Mouse (Mus musculus): ENCODE results near the gene Asic4. TPM values are rescaled to one million over a fixed set of nuclear protein-coding genes. Genes with fewer than 3 reads are reported as not detected.
A peak's percentile ranks its signal among the peaks of the same experiment; 100 is the strongest.

Gene Asic4
- polyA plus RNA-seq, 1 experiment from 2014 or later: 0.45 TPM

DNA sequence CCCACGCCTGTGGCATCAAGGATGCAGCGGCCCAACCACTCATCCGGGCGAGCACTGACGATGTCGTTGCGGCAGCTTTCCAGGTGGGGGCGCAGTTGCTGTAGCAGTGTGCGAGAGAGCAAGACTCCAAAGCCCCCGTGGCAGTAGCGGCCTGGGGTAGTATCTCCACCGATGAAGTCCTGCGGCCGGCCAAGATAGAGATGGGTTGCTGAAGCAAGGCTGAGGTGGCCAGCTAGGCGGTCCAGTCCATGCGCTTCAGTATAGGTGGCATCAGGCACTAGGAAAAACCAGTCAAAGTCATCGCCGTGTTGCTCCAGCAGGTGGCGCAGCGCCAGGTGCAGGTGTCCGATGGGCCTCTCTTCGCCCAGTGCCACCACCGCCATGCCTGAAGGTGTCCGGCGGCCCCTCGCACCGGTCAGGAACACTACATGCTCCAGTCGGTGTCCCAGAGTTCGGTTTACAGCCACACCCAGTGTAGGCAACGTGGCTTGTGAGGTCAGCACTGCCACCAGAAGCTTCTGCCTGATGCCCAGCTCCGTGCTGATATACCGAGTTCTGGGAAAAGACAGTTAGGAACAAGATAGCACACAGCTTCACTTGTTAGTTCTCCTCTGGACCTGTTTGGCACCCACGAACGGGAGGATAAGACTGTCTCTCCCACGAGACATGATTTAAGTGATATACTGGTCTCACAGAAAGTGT is 27.2 kb downstream of the Asic4 start:
- Histone ChIP-seq H3K4me3 (replicated peaks; ENCODE audit: low read depth, low read length) (no peak overlapping the region; the same call in 1 of the 2 replicates), H3K9me3 (replicated peaks; ENCODE audit: low read length) (no peaks in the 10 kb centered on the region), H3K4me2 (ENCODE audit: low read length) (peak overlapping the region; percentile 76), H3K36me3 (ENCODE audit: insufficient read depth, low read length) (peaks cover 22% of the 10 kb centered on the region), H3K9ac (ENCODE audit: low read depth, low read length) (no peak overlapping the region), H3K27me3 (ENCODE audit: insufficient read depth, low read length) (peaks cover 13% of the 10 kb centered on the region; the same call in 1 of the 2 replicates), H3K27ac (no peak overlapping the region), H3K4me1 (replicated peaks; ENCODE audit: insufficient read depth, low read length) (peaks cover 7% of the 10 kb centered on the region)
- TF ChIP-seq CTCF (IDR thresholded peaks at IDR 0.05; ENCODE audit: low read depth): peak; percentile 90
- 11% methylated on average over 35 of the region's 35 CpGs for WGBS
- DNase-seq (ENCODE audit: low spot score) (peak; percentile 82), ATAC-seq (replicated peaks; ENCODE audit: low FRiP score, low read depth) (peak; percentile 3; the same call in 1 of the 2 replicates)

GRCm38 (mm10) chr1:75477966-75478290 is 27.7 kb downstream of the Asic4 start:
- no peaks in the 10 kb centered on the region for H3K9me3 ChIP-seq (replicated peaks; ENCODE audit: low read length)
- peaks cover 17% of the 10 kb centered on the region; the same call in 1 of the 2 replicates for H3K27me3 ChIP-seq (ENCODE audit: insufficient read depth, low read length)
- no peak overlapping the region for H3K9ac ChIP-seq (ENCODE audit: low read depth, low read length)
- H3K4me1 ChIP-seq (replicated peaks; ENCODE audit: insufficient read depth, low read length): peaks cover 7% of the 10 kb centered on the region
- H3K36me3 ChIP-seq (ENCODE audit: insufficient read depth, low read length): peaks cover 22% of the 10 kb centered on the region
- no peak for DNase-seq (ENCODE audit: low spot score)
- TF ChIP-seq CTCF (IDR thresholded peaks at IDR 0.05; ENCODE audit: low read depth): no peak
- 39% methylated on average over 3 of the region's 3 CpGs for WGBS
- ATAC-seq (replicated peaks; ENCODE audit: low FRiP score, low read depth): no peak
- no peak overlapping the region for H3K27ac ChIP-seq
- peak overlapping the region; percentile 54; the same call in 1 of the 2 replicates for H3K4me3 ChIP-seq (replicated peaks; ENCODE audit: low read depth, low read length)
- peak overlapping the region; percentile 76 for H3K4me2 ChIP-seq (ENCODE audit: low read length)

DNA sequence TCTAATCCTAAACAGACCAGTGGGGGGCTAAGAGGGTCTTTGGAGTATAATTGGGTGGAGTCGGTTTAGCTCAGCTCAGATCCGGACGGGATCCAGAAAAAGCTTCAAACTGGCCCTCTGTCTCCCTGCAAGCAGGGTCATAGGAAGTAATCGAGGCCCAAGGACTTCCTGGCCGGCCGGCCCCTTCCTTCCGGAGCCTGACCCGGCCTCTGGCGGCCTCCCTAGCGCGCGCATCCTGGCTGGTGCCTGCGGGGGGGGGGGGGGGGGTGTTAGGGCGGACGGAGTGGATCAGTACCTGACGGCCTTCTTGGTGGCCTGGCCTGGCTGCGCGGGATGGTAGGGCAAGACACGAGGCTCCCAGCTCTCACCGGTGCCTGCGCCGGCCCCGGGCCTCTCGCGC is 28.3 kb downstream of the Asic4 start:
- Histone ChIP-seq H3K4me3 (replicated peaks; ENCODE audit: low read depth, low read length) (peak overlapping the region; percentile 54), H3K27ac (peak overlapping the region; percentile 73), H3K9ac (ENCODE audit: low read depth, low read length) (peak overlapping the region; percentile 61), H3K4me2 (ENCODE audit: low read length) (peak overlapping the region; percentile 76), H3K4me1 (replicated peaks; ENCODE audit: insufficient read depth, low read length) (peaks cover 7% of the 10 kb centered on the region), H3K27me3 (ENCODE audit: insufficient read depth, low read length) (peaks cover 22% of the 10 kb centered on the region; the same call in 1 of the 2 replicates), H3K9me3 (replicated peaks; ENCODE audit: low read length) (no peaks in the 10 kb centered on the region), H3K36me3 (ENCODE audit: insufficient read depth, low read length) (peaks cover 22% of the 10 kb centered on the region)
- ATAC-seq (replicated peaks; ENCODE audit: low FRiP score, low read depth): no peak; the same call in 1 of the 2 replicates
- TF ChIP-seq CTCF (IDR thresholded peaks at IDR 0.05; ENCODE audit: low read depth): no peak
- under 1% methylated on average over 21 of the region's 25 CpGs for WGBS
- peak; percentile 74 for DNase-seq (ENCODE audit: low spot score)

DNA sequence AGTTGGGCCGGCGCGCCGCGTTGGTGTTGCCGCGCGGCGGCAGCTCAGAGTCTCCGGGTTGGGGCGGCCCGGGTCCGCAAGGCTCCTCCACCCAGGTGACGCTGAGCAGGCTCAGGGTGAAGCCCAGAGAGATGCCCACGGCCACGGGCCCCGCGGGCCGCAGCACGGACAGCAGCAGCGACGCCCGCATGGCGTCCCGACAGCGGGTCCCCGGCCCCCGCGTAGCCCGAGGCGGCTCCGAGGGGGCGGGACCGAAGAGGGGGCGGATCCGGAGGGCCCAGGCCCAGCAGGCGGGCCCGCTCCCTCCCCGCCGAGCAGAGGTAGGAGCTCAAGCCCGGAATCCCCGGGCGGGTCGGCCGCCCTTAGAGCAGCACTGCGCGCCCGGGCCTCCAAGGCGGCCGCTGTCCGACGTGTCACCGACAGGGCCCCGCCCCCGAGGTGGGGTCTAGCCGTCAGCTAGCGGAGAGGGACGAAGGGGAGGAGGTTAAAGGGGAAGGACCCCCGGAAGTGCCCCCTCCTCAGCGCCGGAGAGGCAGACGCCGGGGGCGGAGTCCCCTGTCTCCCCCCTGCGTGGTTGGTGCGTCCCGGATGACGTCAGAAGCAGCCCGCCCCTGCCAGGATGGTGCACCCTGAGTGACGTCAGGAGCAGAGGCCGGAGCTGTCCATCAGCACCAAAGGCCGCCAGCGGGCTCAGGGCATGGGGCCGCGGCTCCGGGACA is 28.8 kb downstream of the Asic4 start, which contains the start of the genes Chpf and Tmem198:
Gene Chpf (minus strand): TSS at position 392 of the 719 bp plus-strand sequence.
Gene Tmem198 (plus strand): TSS at position 617 of the 719 bp plus-strand sequence.
- Histone ChIP-seq H3K4me1 (replicated peaks; ENCODE audit: insufficient read depth, low read length) (peaks cover 7% of the 10 kb centered on the region), H3K9ac (ENCODE audit: low read depth, low read length) (peak within 1 kb of the TSS; percentile 61), H3K27ac (peak within 1 kb of the TSS; percentile 73), H3K4me3 (replicated peaks; ENCODE audit: low read depth, low read length) (peak within 1 kb of the TSS; percentile 54), H3K27me3 (ENCODE audit: insufficient read depth, low read length) (peaks cover 25% of the 10 kb centered on the region; the same call in 1 of the 2 replicates), H3K4me2 (ENCODE audit: low read length) (peak within 1 kb of the TSS; percentile 76), H3K36me3 (ENCODE audit: insufficient read depth, low read length) (peaks cover 19% of the 10 kb centered on the region), H3K9me3 (replicated peaks; ENCODE audit: low read length) (no peaks in the 10 kb centered on the region)
- no peak for TF ChIP-seq CTCF (IDR thresholded peaks at IDR 0.05; ENCODE audit: low read depth)
- ATAC-seq (replicated peaks; ENCODE audit: low FRiP score, low read depth) (peak; percentile 89), DNase-seq (ENCODE audit: low spot score) (peak; percentile 96)
- WGBS: under 1% methylated on average over 61 of the region's 76 CpGs

GRCm38 (mm10) chr1:75479635-75479989 is 29.4 kb downstream of the Asic4 start:
- Histone ChIP-seq H3K4me2 (ENCODE audit: low read length) (peak overlapping the region; percentile 76), H3K27ac (no peak overlapping the region), H3K27me3 (ENCODE audit: insufficient read depth, low read length) (peaks cover 31% of the 10 kb centered on the region; the same call in 1 of the 2 replicates), H3K9me3 (replicated peaks; ENCODE audit: low read length) (no peaks in the 10 kb centered on the region), H3K4me1 (replicated peaks; ENCODE audit: insufficient read depth, low read length) (peaks cover 7% of the 10 kb centered on the region), H3K36me3 (ENCODE audit: insufficient read depth, low read length) (peaks cover 19% of the 10 kb centered on the region), H3K4me3 (replicated peaks; ENCODE audit: low read depth, low read length) (peak overlapping the region; percentile 54), H3K9ac (ENCODE audit: low read depth, low read length) (no peak overlapping the region)
- WGBS: under 1% methylated on average over 24 of the region's 24 CpGs
- DNase-seq (ENCODE audit: low spot score) (no peak), ATAC-seq (replicated peaks; ENCODE audit: low FRiP score, low read depth) (no peak; the same call in 1 of the 2 replicates)
- no peak for TF ChIP-seq CTCF (IDR thresholded peaks at IDR 0.05; ENCODE audit: low read depth)

DNA sequence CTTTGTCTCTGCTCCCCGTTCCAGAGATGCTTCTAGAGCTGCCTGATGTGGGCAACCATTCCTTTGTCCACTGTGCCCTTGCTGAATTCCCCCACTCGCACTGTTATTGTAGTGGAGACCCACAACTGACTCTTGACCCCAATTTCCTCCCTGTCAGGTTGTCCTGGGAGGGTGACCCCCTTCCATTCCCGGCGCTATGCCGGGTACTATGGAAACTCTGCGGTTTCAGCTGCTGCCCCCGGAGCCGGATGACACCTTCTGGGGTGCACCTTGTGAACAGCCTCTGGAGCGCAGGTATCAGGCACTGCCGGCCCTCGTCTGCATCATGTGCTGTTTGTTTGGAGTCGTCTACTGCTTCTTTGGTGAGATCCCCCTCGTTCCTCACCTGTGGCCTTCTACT is 29.8 kb downstream of the Asic4 start:
- DNase-seq (ENCODE audit: low spot score): no peak
- peaks cover 15% of the 10 kb centered on the region for H3K36me3 ChIP-seq (ENCODE audit: insufficient read depth, low read length)
- ATAC-seq (replicated peaks; ENCODE audit: low FRiP score, low read depth): no peak
- peak overlapping the region; percentile 54; the same call in 1 of the 2 replicates for H3K4me3 ChIP-seq (replicated peaks; ENCODE audit: low read depth, low read length)
- no peak for TF ChIP-seq CTCF (IDR thresholded peaks at IDR 0.05; ENCODE audit: low read depth)
- no peaks in the 10 kb centered on the region for H3K9me3 ChIP-seq (replicated peaks; ENCODE audit: low read length)
- H3K27me3 ChIP-seq (ENCODE audit: insufficient read depth, low read length): peaks cover 35% of the 10 kb centered on the region; the same call in 1 of the 2 replicates
- H3K9ac ChIP-seq (ENCODE audit: low read depth, low read length): no peak overlapping the region
- 18% methylated on average over 13 of the region's 13 CpGs for WGBS
- H3K4me1 ChIP-seq (replicated peaks; ENCODE audit: insufficient read depth, low read length): peaks cover 7% of the 10 kb centered on the region
- no peak overlapping the region for H3K27ac ChIP-seq
- peak overlapping the region; percentile 76 for H3K4me2 ChIP-seq (ENCODE audit: low read length)

Measured in kidney, postnatal 0 days (tissue).